Mouse (Mus musculus): ENCODE results near the gene Lrmda. TPM values are rescaled to one million over a fixed set of nuclear protein-coding genes. Genes with fewer than 3 reads are reported as not detected.

The Lrmda gene
- polyA plus RNA-seq, 1 experiment, result 0.51 TPM

- WGBS, result 80% methylated on average over 4 of the region's 4 CpGs
- H3K4me3 ChIP-seq (ENCODE audit: control insufficient read depth, insufficient read depth, low read length), result no peak overlapping the region
- H3K27ac ChIP-seq (ENCODE audit: control insufficient read depth, insufficient read depth, low read length), result no peak overlapping the region
- no peak for DNase-seq
- H3K4me1 ChIP-seq (replicated peaks; ENCODE audit: control insufficient read depth, insufficient read depth, low read length), result no peaks in the 10 kb centered on the region
- no peaks in the 10 kb centered on the region for H3K27me3 ChIP-seq (ENCODE audit: control insufficient read depth, insufficient read depth, low read length)
- TF ChIP-seq CTCF (IDR thresholded peaks at IDR 0.05; ENCODE audit: borderline replicate concordance, control insufficient read depth, extremely low read depth, insufficient read depth, low read length, poor library complexity) (no peak), POLR2A (IDR thresholded peaks at IDR 0.05; ENCODE audit: control insufficient read depth, extremely low read depth, insufficient read depth, low read length, poor library complexity) (no peak)
- H3K36me3 ChIP-seq (ENCODE audit: control insufficient read depth, insufficient read depth, low read length), result no peaks in the 10 kb centered on the region
Measured at GRCm38 (mm10) chr14:23096405-23096804, 1076.9 kb downstream of the Lrmda start.

Other genes with a start within 250 kb of the Lrmda start
- 109 and 118 TPM in 2 replicates for gene Vdac2, start 194.5 kb upstream of the Lrmda start, polyA plus RNA-seq (2012; rRNA removed)
- gene Comtd1, start 170.7 kb upstream of the Lrmda start, polyA plus RNA-seq (2012; rRNA removed), result 18.3 and 19.9 TPM in 2 replicates
- 8.1 and 8.4 TPM in 2 replicates for gene Zfp503, start 30.1 kb upstream of the Lrmda start, polyA plus RNA-seq (2012; rRNA removed)